Mouse (Mus musculus): ENCODE measurements around the gene Tatdn2. TPM values are rescaled to one million over a fixed set of nuclear protein-coding genes. Genes with fewer than 3 reads are reported as not detected.

Gene Tatdn2
- total RNA-seq (2014; rRNA removed) (67.0 and 69.2 TPM in 2 replicates), polyA plus RNA-seq (2015; fragmentation: Nextera tagmentation; extraction: Ambion mirVana) (1.4 and 1.7 TPM in 2 replicates)

GRCm38 (mm10) chr6:113696582-113697221 is at the start of gene Tatdn2:
TSS of gene Tatdn2 (plus strand) at chr6:113697050.
- WGBS: 2% methylated on average over 55 of the region's 58 CpGs
- TF ChIP-seq CTCF (IDR thresholded peaks at IDR 0.05; ENCODE audit: low read depth): peak; percentile 29

GRCm38 (mm10) chr6:113649346-113650196 is 47.3 kb upstream of the Tatdn2 start:
- H3K36me3 ChIP-seq (ENCODE audit: insufficient read depth): no peaks in the 10 kb centered on the region
- no peak overlapping the region for H3K9ac ChIP-seq
- no peaks in the 10 kb centered on the region for H3K27me3 ChIP-seq (ENCODE audit: insufficient read depth, low read length)
- 78% methylated on average over 7 of the region's 7 CpGs for WGBS
- ATAC-seq: no peak
- no peaks in the 10 kb centered on the region for H3K9me3 ChIP-seq (ENCODE audit: low read length)
- no peak for TF ChIP-seq CTCF (IDR thresholded peaks at IDR 0.05; ENCODE audit: low read depth)
- H3K4me2 ChIP-seq (ENCODE audit: low read depth): no peak overlapping the region
- no peaks in the 10 kb centered on the region for H3K4me1 ChIP-seq (ENCODE audit: insufficient read depth)
- DNase-seq: no peak
- no peak overlapping the region for H3K27ac ChIP-seq (ENCODE audit: low read depth, low read length)
- H3K4me3 ChIP-seq (ENCODE audit: low read depth, low read length): no peak overlapping the region

More at GRCm38 (mm10) chr6:113696582-113697221, at the start of gene Tatdn2:
- H3K27ac ChIP-seq (ENCODE audit: low read depth, low read length): peak within 1 kb of the TSS; percentile 84
- H3K27me3 ChIP-seq (ENCODE audit: insufficient read depth, low read length): no peaks in the 10 kb centered on the region
- ATAC-seq (peak; percentile 100), DNase-seq (peak; percentile 97)
- H3K4me2 ChIP-seq (ENCODE audit: low read depth): peak within 1 kb of the TSS; percentile 99
- peak within 1 kb of the TSS; percentile 67 for H3K9ac ChIP-seq
- H3K9me3 ChIP-seq (ENCODE audit: low read length): no peaks in the 10 kb centered on the region
- H3K36me3 ChIP-seq (ENCODE audit: insufficient read depth): peaks cover 12% of the 10 kb centered on the region
- peak within 1 kb of the TSS; percentile 92 for H3K4me3 ChIP-seq (ENCODE audit: low read depth, low read length)
- H3K4me1 ChIP-seq (ENCODE audit: insufficient read depth): peaks cover 14% of the 10 kb centered on the region; the same call in 1 of the 2 replicates

- H3K4me2 ChIP-seq (ENCODE audit: low read depth): no peak overlapping the region
- no peaks in the 10 kb centered on the region for H3K27me3 ChIP-seq (ENCODE audit: insufficient read depth, low read length)
- H3K4me3 ChIP-seq (ENCODE audit: low read depth, low read length): no peak overlapping the region
- TF ChIP-seq CTCF (IDR thresholded peaks at IDR 0.05; ENCODE audit: low read depth): no peak
- 61% methylated on average over 4 of the region's 4 CpGs for WGBS
- ATAC-seq (no peak), DNase-seq (no peak)
- no peaks in the 10 kb centered on the region for H3K9me3 ChIP-seq (ENCODE audit: low read length)
- no peak overlapping the region for H3K9ac ChIP-seq
- no peak overlapping the region for H3K27ac ChIP-seq (ENCODE audit: low read depth, low read length)
- H3K4me1 ChIP-seq (ENCODE audit: insufficient read depth): no peaks in the 10 kb centered on the region
- no peaks in the 10 kb centered on the region for H3K36me3 ChIP-seq (ENCODE audit: insufficient read depth)
Observed at GRCm38 (mm10) chr6:113650197-113650640, 46.6 kb upstream of the Tatdn2 start.

GRCm38 (mm10) chr6:113651626-113652025 is 45.2 kb upstream of the Tatdn2 start:
- no peak for DNase-seq
- H3K9ac ChIP-seq: no peak overlapping the region
- H3K27me3 ChIP-seq (ENCODE audit: insufficient read depth, low read length): no peaks in the 10 kb centered on the region
- no peak for ATAC-seq
- 78% methylated on average over 3 of the region's 3 CpGs for WGBS
- H3K36me3 ChIP-seq (ENCODE audit: insufficient read depth): no peaks in the 10 kb centered on the region
- H3K4me1 ChIP-seq (ENCODE audit: insufficient read depth): no peaks in the 10 kb centered on the region
- H3K9me3 ChIP-seq (ENCODE audit: low read length): no peaks in the 10 kb centered on the region
- no peak overlapping the region for H3K4me3 ChIP-seq (ENCODE audit: low read depth, low read length)
- no peak for TF ChIP-seq CTCF (IDR thresholded peaks at IDR 0.05; ENCODE audit: low read depth)
- H3K4me2 ChIP-seq (ENCODE audit: low read depth): no peak overlapping the region
- no peak overlapping the region for H3K27ac ChIP-seq (ENCODE audit: low read depth, low read length)

GRCm38 (mm10) chr6:113653551-113653950 is 43.3 kb upstream of the Tatdn2 start:
- DNase-seq (no peak), ATAC-seq (no peak)
- H3K9ac ChIP-seq: no peak overlapping the region
- WGBS: 86% methylated on average over 7 of the region's 7 CpGs
- H3K4me2 ChIP-seq (ENCODE audit: low read depth): no peak overlapping the region
- no peak overlapping the region for H3K27ac ChIP-seq (ENCODE audit: low read depth, low read length)
- TF ChIP-seq CTCF (IDR thresholded peaks at IDR 0.05; ENCODE audit: low read depth): no peak
- no peaks in the 10 kb centered on the region for H3K27me3 ChIP-seq (ENCODE audit: insufficient read depth, low read length)
- no peaks in the 10 kb centered on the region for H3K36me3 ChIP-seq (ENCODE audit: insufficient read depth)
- no peaks in the 10 kb centered on the region for H3K4me1 ChIP-seq (ENCODE audit: insufficient read depth)
- H3K9me3 ChIP-seq (ENCODE audit: low read length): no peaks in the 10 kb centered on the region
- no peak overlapping the region for H3K4me3 ChIP-seq (ENCODE audit: low read depth, low read length)

- Histone ChIP-seq H3K27me3 (ENCODE audit: insufficient read depth, low read length) (no peaks in the 10 kb centered on the region), H3K27ac (ENCODE audit: low read depth, low read length) (no peak overlapping the region), H3K4me2 (ENCODE audit: low read depth) (no peak overlapping the region), H3K4me1 (ENCODE audit: insufficient read depth) (no peaks in the 10 kb centered on the region), H3K9ac (no peak overlapping the region), H3K36me3 (ENCODE audit: insufficient read depth) (no peaks in the 10 kb centered on the region), H3K4me3 (ENCODE audit: low read depth, low read length) (no peak overlapping the region), H3K9me3 (ENCODE audit: low read length) (no peaks in the 10 kb centered on the region)
- DNase-seq (no peak), ATAC-seq (no peak)
- WGBS: 81% methylated on average over 8 of the region's 8 CpGs
- TF ChIP-seq CTCF (IDR thresholded peaks at IDR 0.05; ENCODE audit: low read depth): no peak
Observed at GRCm38 (mm10) chr6:113654102-113654501, 42.7 kb upstream of the Tatdn2 start.

All from forebrain, postnatal 0 days (tissue).